Mouse (Mus musculus): ENCODE results near the gene Ccdc174.

GRCm38 (mm10) chr6:91839010-91839871, 38.6 kb upstream of the Ccdc174 start:
- TF ChIP-seq POLR2A (IDR thresholded peaks at IDR 0.05; ENCODE audit: low read depth, low read length) (no peak), CTCF (conservative IDR thresholded peaks at IDR 0.05; ENCODE audit: insufficient read depth, insufficient read length, low read depth, low read length) (no peak)

All from kidney, adult 2 months (tissue).